Mouse (Mus musculus) gastrocnemius, adult 18-20 months (tissue): ENCODE data around the gene Lysmd2. TPM values are rescaled to one million over a fixed set of nuclear protein-coding genes. Genes with fewer than 3 reads are reported as not detected.
A peak's percentile ranks its signal among the peaks of the same experiment; 100 is the strongest.
"Not testable (repeated sequence)": the region's sequence is repeated elsewhere in the genome, so short reads cannot be mapped to it uniquely, and the experiment has no call there.

ENCODE experiments used
- DNase-seq: peaks from one replicate; pipeline ENCODE4 v3.0.0; 2021; ENCODE audit warnings: low spot score
- long read RNA-seq, 2 experiments: library from polyadenylated mRNA; stranded (forward); transcript quantifications; one replicate each; pipeline ENCODE4 v2.0.0; 2021
- total RNA-seq, 2 experiments: library from RNA; stranded (reverse); gene quantifications; 2 replicates each; pipeline ENCODE4 v1.2.3; 2021

The Lysmd2 gene
- 1 to 10 TPM; 4.8 to 7.6 TPM for total RNA-seq
- long read RNA-seq, experiment 1, transcript Lysmd2-201 (3 exons, 1,189 nt), result major isoform, 9 of 10 reads
- long read RNA-seq, experiment 1, partial matches to known transcripts, result 0 of 10 reads
- long read RNA-seq, experiment 1, other reads (novel, unspliced or antisense), result 1 of 10 reads
- long read RNA-seq, experiment 2, transcript Lysmd2-201 (3 exons, 1,189 nt), result major isoform, 9 of 11 reads
- long read RNA-seq, experiment 2, partial matches to known transcripts, result 0 of 11 reads
- long read RNA-seq, experiment 2, other reads (novel, unspliced or antisense), result 1 of 11 reads

DNA sequence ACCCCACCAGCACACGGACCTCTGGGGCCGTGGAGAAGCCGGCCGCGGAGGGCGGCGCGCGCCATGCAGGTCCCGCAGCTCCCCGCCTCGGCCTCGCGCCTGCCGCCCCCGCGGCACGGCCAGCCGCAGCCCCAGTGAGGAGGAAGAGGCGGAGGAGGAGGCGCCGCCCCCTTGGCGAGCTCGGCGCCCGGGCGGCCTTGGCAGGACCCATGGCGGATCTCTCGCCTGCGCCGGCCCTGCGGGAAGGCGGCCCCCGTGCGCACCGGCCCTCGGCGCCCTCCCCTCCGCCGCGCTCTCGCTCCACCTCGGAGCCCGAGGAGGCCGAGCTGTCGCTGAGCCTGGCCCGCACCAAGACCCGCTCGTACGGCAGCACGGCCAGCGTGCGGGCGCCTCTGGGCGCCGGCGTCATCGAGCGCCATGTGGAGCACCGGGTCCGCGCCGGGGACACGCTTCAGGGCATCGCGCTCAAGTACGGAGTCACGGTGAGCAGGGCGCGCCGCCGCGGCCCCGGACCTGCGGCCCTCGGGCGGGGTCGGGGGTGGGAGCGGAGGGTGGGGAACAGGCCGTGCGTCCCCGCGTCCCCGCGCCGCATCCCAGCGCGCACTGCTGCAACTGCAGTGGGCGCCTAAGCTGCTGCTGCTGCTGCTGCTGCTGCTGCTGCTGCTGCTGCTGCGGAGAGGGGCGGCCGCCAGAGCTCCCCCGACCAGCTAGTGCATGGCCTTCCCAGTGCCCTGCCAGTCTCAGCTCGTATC lies at the start of gene Lysmd2:
TSS of gene Lysmd2 (plus strand) at position 186 of the 752 bp plus-strand sequence.
- peak; percentile 72 for DNase-seq

DNA sequence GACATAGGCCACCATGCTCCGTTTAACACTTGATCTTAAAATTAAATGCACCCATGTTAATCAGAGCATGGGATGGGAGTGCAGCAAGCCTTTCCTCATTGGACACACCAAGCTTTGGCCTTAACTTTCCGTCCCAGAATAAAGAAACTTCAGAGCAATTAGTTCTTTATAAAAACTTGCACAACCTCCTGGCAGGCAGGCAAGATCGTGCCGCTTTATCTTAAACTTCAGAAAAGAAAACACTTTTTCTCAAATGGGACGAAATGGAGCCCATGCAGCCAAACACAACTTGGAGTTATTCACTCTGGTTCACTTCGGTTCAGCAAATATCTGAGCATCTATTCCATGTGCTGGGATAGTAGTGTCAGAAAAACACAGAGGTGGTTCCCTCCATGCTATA lies 46.2 kb upstream of the Lysmd2 start:
- no peak for DNase-seq

- peak; percentile 28 for DNase-seq
Observed at GRCm38 (mm10) chr9:75581694-75582350, 43.7 kb upstream of the Lysmd2 start.

GRCm38 (mm10) chr9:75589850-75590790 lies 35.4 kb upstream of the Lysmd2 start:
- no peak for DNase-seq

DNA sequence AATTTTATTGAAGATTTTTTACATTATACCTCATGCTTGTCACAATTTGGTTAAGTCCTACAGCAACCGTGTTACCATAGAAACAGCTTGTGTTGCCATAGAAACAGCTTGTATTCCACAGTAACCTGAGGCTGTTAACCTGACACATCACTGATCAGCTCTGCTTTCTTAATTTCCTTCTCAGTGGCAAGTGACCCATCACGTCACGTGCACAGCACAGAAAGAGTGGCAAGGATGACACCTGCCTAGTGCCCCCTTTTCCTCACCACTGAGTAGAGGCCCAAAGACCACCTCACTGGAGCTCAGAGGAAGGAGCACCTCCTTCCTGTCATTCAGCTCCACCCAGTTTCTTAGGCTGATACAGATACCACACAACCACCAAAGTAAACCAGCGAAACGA lies 32.1 kb upstream of the Lysmd2 start:
- no peak for DNase-seq

- DNase-seq, result no peak
Observed at GRCm38 (mm10) chr9:75597036-75597435, 28.5 kb upstream of the Lysmd2 start.

GRCm38 (mm10) chr9:75597596-75597995 lies 27.9 kb upstream of the Lysmd2 start:
- no peak for DNase-seq

DNA sequence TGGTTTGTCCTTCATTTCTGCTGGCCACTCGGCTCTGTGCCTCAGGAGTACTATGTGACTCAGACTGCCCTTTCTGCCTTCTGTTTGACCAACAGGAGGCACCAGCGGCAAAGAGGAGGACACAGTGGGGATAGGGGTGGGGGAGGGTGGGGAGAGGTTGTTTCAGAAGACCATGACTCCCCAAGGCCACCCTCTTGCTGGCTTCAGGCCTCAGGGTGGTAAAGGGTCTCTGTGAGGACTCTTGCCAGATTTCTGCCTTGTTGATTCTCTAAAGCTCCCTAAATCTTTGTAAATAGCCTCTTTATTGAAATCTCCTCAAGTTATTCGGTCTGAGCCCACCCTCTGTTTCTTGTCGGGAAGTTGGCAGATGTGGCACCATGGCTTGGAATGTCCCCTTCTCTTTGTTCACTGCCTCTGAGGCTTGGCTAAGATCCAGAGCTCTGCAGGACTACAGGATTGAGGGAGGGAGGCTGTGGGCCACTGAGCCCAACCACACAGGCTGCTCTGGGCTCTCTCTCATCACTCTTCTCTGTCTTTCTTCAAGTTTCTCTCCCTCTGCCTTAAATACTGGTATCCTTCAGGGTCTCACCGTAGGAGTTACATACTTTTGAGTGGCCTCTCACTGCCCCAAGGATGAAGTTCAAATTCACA lies 26.2 kb upstream of the Lysmd2 start:
- DNase-seq, result no peak

- peak; percentile 56 for DNase-seq
Observed at GRCm38 (mm10) chr9:75600166-75600934, 25.2 kb upstream of the Lysmd2 start.

- DNase-seq, result peak; percentile 33
Observed at GRCm38 (mm10) chr9:75601510-75601909, 24.0 kb upstream of the Lysmd2 start.

DNA sequence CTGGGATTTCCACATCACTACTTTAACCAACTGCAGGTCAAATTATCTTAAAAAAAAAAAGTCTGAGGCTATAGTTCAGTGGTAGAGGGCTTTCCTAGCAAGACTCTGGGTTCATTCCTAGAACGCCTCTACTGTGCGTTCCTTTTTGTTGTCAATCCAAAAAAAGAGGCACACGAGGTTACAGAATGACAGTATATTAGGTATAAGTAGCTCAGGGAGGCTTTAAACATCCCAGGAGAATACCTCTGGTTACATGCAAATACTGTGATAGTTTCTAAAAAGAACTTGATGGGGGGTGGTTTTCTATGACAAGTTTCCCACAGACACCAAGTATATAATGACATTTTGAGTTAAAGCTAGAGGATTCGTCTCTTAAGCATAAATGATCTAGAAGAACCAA lies 18.0 kb upstream of the Lysmd2 start:
- no peak for DNase-seq

DNA sequence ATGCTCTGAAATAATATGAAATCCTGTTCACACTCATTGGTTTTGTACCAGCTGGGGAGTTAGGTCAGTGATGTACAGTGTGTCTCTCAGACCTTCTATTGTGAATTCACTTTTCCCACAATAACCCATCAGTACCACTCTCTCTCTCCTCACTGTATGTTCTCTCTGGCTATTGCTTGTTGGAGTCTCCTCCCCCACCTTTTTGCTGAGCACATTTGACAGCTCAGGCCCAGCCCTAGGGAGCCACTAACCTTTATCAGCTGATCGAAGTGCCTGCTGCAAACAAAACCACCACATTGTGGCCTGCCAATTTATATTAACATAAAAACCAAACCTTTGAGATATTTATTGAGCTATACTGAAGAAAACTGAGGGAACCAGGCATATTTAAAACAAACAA lies 16.0 kb upstream of the Lysmd2 start:
- DNase-seq, result no peak

DNA sequence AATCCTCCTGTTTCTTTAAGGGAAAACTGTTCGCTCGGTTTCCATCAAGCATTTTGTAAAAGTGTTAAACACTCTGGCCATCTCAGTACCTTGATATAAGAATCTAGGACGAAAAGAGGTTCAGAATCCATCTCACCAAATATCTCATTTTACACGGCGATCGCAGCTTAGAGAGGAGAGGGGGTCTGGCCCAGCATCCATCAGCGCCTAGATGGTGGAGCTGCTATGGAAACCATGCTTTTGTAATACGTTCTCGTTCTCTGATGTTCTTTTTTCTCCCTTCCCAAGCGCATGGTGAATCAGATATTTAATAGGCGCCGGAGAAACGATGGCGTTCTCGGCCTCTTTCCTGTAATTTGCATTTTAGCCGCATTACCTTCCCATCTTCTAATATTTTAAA lies 15.6 kb upstream of the Lysmd2 start:
- DNase-seq, result no peak

- DNase-seq, result peak; percentile 25
Observed at GRCm38 (mm10) chr9:75610571-75611493, 14.7 kb upstream of the Lysmd2 start, which contains the start of gene Tmod2. TSS of gene Tmod2 (minus strand) at chr9:75611325.

GRCm38 (mm10) chr9:75616560-75616959 lies 9.0 kb upstream of the Lysmd2 start:
- DNase-seq, result no peak

- DNase-seq, result no peak
Observed at GRCm38 (mm10) chr9:75618836-75619400, 6.6 kb upstream of the Lysmd2 start.

GRCm38 (mm10) chr9:75619761-75620160 lies 5.8 kb upstream of the Lysmd2 start:
- not testable (repeated sequence) for DNase-seq

- DNase-seq, result no peak
Observed at GRCm38 (mm10) chr9:75621428-75621827, 4.1 kb upstream of the Lysmd2 start.
